Comparison of ENCODE assay signal across 15 mouse cellular contexts in the genomic region with DNA sequence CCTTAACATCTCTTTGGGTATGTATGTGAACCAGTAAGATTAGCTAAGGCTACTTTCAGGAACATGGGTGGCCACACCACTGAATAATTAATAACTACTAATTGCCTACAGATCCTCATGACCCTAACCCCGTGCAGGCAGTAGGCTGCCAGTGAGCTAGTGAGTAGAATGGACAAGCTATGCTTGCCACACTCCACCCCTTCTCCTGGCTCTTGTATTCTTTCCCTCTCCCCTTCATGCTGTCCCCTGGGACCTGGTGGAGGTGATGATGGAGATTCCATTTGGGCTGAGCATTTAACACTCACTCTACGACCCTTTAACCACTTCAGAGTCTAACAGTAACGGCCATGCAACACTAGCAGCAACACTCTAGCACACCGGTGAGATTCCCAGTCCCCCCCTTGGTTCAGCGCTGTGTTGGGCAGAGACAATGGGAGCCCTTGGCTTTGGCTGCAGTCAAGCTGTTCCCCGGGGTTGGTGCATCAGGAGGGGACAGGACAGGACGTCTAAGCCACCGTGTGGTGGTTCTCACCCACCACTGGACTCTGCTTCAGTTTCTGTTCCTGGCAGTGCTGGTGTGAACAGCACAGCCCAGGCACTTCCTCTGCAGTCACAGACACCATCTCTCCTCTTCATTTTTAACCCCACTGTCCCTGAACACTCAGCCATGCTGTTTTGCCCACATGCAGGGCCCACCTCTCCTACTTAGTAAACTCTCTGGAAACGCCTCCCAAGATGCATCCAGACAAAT. TPM values are rescaled to one million over a fixed set of nuclear protein-coding genes. Genes with fewer than 3 reads are reported as not detected.
A peak's percentile ranks its signal among the peaks of the same experiment; 100 is the strongest.
DNase-seq lines count a peak whose midpoint lies in the region; ATAC-seq lines count a peak whose summit lies in the region.
"Had no signal": no experiment of that assay in that cellular context is flagged by ENCODE, and none has a peak within 500 bp of the region (broad histone marks: within the 10 kb centered on the region; RNA-seq: fewer than 3 reads in every experiment).

No protein-coding gene starts in this region.

- H3K27me3 ChIP-seq in embryonic facial prominence, embryonic 10.5 days (replicated peaks; ENCODE audit: low read depth, poor library complexity, severe bottlenecking): peaks cover 59% of the 10 kb centered on the region
- H3K27me3 ChIP-seq in midbrain, embryonic 10.5 days (ENCODE audit: low read depth, poor library complexity, severe bottlenecking): peaks cover 82% of the 10 kb centered on the region
- no peaks in the 10 kb centered on the region for H3K27me3 ChIP-seq in neural tube, embryonic 13.5 days
- H3K27me3 ChIP-seq: lung, embryonic 15.5 days had no signal

- ATAC-seq in granulocyte monocyte progenitor cell, adult 5-6 weeks (replicated peaks; ENCODE audit: poor library complexity, severe bottlenecking): peak; percentile 88
- ATAC-seq in neural tube, embryonic 13.5 days (ENCODE audit: low read depth): peak; percentile 48

- 0 out of 2 replicates have a peak overlapping the region, but pooled peaks have one; percentile 42 for H3K4me2 ChIP-seq in neural tube, embryonic 13.5 days
- H3K4me2 ChIP-seq: limb, embryonic 12.5 days; lung, embryonic 15.5 days had no signal

- H3K36me3 ChIP-seq in embryonic facial prominence, embryonic 10.5 days (replicated peaks): no peaks in the 10 kb centered on the region
- H3K36me3 ChIP-seq in midbrain, embryonic 10.5 days: no peaks in the 10 kb centered on the region
- H3K36me3 ChIP-seq in neural tube, embryonic 13.5 days: no peaks in the 10 kb centered on the region
- H3K36me3 ChIP-seq: limb, embryonic 12.5 days; lung, embryonic 15.5 days had no signal

- WGBS in embryonic facial prominence, embryonic 10.5 days: 54% methylated on average over 9 of the region's 9 CpGs
- WGBS in midbrain, embryonic 10.5 days: 31% methylated on average over 9 of the region's 9 CpGs
- WGBS in neural tube, embryonic 13.5 days: 28% methylated on average over 9 of the region's 9 CpGs

- no peaks in the 10 kb centered on the region for H3K9me3 ChIP-seq in embryonic facial prominence, embryonic 10.5 days
- peaks cover 10% of the 10 kb centered on the region for H3K9me3 ChIP-seq in midbrain, embryonic 10.5 days (replicated peaks)
- no peaks in the 10 kb centered on the region for H3K9me3 ChIP-seq in neural tube, embryonic 13.5 days
- H3K9me3 ChIP-seq: limb, embryonic 12.5 days; lung, embryonic 15.5 days had no signal

- H3K4me1 ChIP-seq in embryonic facial prominence, embryonic 10.5 days: peaks cover 35% of the 10 kb centered on the region
- H3K4me1 ChIP-seq in midbrain, embryonic 10.5 days: peaks cover 35% of the 10 kb centered on the region
- peaks cover 28% of the 10 kb centered on the region for H3K4me1 ChIP-seq in neural tube, embryonic 13.5 days (replicated peaks)
- H3K4me1 ChIP-seq: lung, embryonic 15.5 days had no signal

- no peak for DNase-seq in embryonic facial prominence, embryonic 10.5 days (ENCODE audit: low spot score)
- no peak for DNase-seq in midbrain, embryonic 10.5 days (ENCODE audit: low spot score)
- DNase-seq in kidney, adult 18-20 months: no peak
- no peak for DNase-seq in ovary, postnatal 10 days (ENCODE audit: low spot score)
- DNase-seq in heart, postnatal 4 days: no peak
- DNase-seq: cerebellum, postnatal 14 days; gastrocnemius, postnatal 10 days had no signal

- no peak overlapping the region for H3K4me3 ChIP-seq in embryonic facial prominence, embryonic 10.5 days
- peak overlapping the region; percentile 40 for H3K4me3 ChIP-seq in midbrain, embryonic 10.5 days
- H3K4me3 ChIP-seq in neural tube, embryonic 13.5 days: no peak overlapping the region
- H3K4me3 ChIP-seq: erythroblast, embryonic 14.5 days; limb, embryonic 12.5 days; lung, embryonic 15.5 days had no signal

- H3K9ac ChIP-seq in neural tube, embryonic 13.5 days: no peak overlapping the region
- H3K9ac ChIP-seq: limb, embryonic 12.5 days; lung, embryonic 15.5 days had no signal

- peak overlapping the region; percentile 11; the same call in 1 of the 2 replicates for H3K27ac ChIP-seq in embryonic facial prominence, embryonic 10.5 days (replicated peaks)
- peak overlapping the region; percentile 85 for H3K27ac ChIP-seq in midbrain, embryonic 10.5 days (replicated peaks)
- H3K27ac ChIP-seq in neural tube, embryonic 13.5 days (replicated peaks): peak overlapping the region; percentile 81
- H3K27ac ChIP-seq: kidney, postnatal 0 days; limb, embryonic 12.5 days; lung, embryonic 15.5 days had no signal

RNA-seq across cellular contexts. Expression of a gene that starts 2.8 kb away (rescaled TPM):
- polyA plus RNA-seq in embryonic facial prominence, embryonic 10.5 days (2016; fragmentation: Nextera tagmentation; extraction: Ambion mirVana): 2.3 and 3.1 TPM in 2 replicates
- 1.7 TPM in 1 of 2 replicates, not detected in the other for total RNA-seq in granulocyte monocyte progenitor cell, adult 5-6 weeks (2014; fragmentation: Nextera tagmentation)
- 0.46 TPM in 1 of 2 replicates, not detected in the other for total RNA-seq in granulocyte monocyte progenitor cell, adult 5-6 weeks (2017)
- 7.7 and 15.9 TPM in 2 replicates for polyA plus RNA-seq in midbrain, embryonic 10.5 days (2016; fragmentation: Nextera tagmentation; extraction: Ambion mirVana)
- polyA plus RNA-seq in neural tube, embryonic 13.5 days (2015; fragmentation: Nextera tagmentation; extraction: Ambion mirVana): 14.5 TPM in 2 replicates
- not detected for total RNA-seq in heart, postnatal 4 days (2021)
- total RNA-seq: adrenal gland, adult 18-20 months; gastrocnemius, postnatal 10 days had no signal
- polyA plus RNA-seq: heart, postnatal 0 days; kidney, postnatal 0 days; lung, embryonic 15.5 days had no signal

Comparison
In these comparisons a context has a peak if more than half of its experiments do, and no peak if none do; other contexts are left out.
1. H3K27ac ChIP-seq: peak in every context shown above with its lines; median percentile 85 in midbrain, embryonic 10.5 days; 81 in neural tube, embryonic 13.5 days; 11 in embryonic facial prominence, embryonic 10.5 days.